Mouse (Mus musculus): ENCODE measurements around the gene Actl9. TPM values are rescaled to one million over a fixed set of nuclear protein-coding genes. Genes with fewer than 3 reads are reported as not detected.
A peak's percentile ranks its signal among the peaks of the same experiment; 100 is the strongest.

Gene Actl9
- total RNA-seq (2021), result under 1 TPM in 1 of 2 experiments, not detected in 1; 0.18 TPM
- long read RNA-seq, experiment 1, result 0 reads
- long read RNA-seq, experiment 2, result 0 reads

DNA sequence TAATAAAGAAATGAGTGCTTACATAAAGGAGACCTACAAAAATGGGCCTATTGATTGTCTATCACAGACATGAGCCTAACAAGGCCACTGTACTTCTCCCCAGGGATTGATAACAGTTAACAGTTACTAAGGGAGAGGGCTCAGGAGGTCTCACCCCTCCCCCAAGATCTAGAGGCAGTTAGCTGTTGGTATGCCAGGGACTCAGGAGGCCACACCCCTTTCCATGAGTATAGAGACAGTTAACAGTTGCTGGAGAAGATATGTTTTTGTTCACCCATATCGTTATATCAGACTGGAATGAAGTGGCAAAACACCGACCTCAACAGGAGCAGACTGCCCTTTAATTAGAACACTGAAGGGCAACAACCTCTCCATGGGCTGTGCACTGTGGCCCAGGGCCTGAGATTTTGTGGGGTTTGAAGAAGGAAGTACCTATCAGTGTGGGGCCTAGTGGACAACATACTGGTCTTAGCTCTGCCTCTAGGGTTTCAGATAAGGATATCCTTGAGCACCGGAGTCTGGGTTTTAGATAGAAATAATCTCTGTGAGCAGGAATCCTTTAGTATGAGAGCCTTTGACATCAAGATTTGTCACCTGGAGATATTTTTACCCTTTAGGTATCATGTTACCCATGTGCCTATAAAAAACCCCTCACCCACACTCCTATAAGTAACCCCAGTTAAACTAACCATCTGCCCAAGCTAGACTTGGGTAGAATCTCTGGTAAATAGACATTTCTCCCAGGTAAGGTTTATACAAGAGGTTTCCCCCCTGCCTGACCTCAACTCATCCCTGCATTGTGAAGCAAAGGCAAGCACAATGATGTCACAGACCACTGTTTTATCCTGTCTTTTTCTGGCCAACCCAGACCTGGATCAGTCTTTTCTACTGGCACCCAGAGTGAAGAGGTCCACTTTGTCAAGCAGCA, at the start of gene Actl9:
Gene Actl9, plus strand, starts transcription at position 878 of the 928 bp plus-strand sequence.
- DNase-seq, result no peak

DNA sequence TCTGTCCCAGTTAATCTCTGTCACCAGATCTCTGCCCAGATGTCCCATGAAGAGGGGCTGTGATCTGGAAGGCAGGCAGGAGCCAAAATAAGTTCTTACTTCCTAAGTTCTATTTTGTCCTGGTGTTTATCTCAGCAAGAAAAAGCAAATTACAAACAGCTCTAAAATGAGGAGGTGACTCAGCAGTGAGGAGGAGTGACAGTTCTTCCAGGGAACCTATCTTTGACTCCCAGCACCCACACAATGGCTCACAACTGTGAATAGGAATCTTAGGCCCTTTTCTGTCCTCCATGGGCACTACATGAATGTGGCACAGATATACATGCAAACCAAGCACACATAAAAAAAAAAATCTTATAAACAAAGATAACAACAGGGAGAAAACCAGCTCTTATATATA, 47.0 kb upstream of the Actl9 start:
- DNase-seq, result no peak

DNA sequence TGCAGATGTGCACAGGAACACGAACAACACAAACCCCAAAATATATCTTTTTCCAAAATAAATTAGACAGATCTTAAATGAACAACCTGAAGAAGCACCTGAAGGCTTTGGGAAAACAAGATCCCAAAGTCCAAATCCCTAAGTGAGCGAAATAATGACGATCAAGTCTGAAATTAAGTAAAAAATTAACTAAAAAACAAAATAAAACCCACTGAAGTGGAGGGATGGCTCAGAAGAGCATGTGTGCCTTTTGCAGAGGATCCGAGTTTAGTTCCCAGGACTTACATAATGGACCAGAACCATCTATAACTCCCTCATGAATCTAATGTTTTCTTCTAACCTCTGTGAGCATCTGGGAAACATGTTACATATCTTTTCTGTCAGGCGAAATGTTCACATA, 40.4 kb upstream of the Actl9 start:
- DNase-seq, result no peak

DNA sequence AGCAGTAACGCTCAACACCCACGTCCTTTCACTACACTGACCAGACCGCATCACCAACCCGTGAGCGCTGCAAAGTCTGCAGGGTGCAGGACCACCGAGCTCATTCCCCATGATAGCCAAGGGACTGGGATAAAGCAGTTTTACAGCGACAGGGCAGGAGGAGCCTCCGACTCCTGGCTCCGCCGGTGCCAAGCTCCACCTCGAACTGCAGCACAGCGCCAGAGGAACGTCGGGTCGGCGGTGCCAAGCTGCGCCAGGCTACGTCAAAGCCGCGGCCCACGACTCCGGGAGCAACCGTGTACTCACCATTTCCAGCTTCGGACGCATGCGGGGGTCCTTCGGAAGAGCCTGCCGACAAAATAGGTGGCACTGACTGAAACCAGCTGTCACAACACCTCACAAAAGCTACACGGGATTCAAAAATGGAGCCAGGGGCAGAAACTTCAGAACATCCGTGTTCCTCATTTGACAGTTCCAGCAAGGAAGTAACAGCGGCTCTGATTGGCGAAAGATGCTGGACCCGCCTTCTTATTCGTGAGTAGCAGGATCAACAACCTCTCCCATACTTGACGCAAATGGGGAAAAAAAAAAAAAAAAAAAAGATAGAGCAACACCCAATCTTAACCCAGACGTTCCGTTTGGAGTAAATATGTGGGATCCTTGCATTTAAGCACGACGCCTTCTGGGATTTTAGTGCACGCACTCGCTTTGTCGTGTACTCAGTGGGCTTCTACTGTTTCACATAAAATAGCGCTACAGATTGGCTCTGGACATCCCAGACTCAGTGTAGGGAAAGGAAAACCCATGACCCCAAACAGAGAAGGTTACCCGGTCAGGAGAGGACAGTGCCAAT, 38.3 kb upstream of the Actl9 start, which contains the start of gene Zfp101:
Gene Zfp101, minus strand, starts transcription at position 460 of the 853 bp plus-strand sequence.
- peak; percentile 90 for DNase-seq

DNA sequence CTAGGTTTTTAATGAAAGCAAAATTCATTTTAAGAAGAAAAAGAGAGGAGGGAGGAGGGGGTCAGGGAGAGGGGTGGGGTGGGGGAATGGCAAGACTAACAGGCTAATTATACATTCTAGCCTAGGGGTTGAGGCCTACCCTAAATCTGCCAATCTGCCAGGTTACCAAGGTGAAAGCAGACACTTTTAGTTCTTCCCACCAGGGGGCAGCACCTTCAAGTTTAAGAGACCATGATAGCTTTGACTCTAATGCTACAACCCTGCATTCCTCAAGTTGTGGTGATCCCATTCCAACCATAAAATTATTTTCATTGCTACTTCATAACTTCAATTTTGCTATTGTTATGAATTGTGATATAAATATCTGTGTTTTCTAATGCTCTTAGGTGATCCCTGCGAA, 6.5 kb downstream of the Actl9 start:
- peak; percentile 87 for DNase-seq

DNA sequence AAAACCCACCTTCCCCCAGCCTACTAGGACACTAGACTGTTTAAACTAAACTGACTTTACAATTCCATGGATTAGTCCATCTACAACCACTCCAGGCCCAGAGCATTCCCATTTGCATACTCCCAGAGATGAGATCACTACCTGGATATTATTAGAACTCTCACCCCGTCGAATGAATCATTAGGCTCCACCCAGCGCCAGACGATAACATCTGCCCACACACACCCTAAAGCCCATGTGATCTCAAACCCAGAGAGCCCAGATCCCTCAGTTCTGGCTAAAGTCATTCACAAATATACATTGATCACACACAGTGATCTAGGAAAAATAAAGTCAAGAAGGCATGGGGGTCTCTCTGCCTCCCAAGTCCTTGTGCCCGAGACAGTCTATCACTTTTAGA, 7.2 kb downstream of the Actl9 start:
- DNase-seq, result peak; percentile 13

DNA sequence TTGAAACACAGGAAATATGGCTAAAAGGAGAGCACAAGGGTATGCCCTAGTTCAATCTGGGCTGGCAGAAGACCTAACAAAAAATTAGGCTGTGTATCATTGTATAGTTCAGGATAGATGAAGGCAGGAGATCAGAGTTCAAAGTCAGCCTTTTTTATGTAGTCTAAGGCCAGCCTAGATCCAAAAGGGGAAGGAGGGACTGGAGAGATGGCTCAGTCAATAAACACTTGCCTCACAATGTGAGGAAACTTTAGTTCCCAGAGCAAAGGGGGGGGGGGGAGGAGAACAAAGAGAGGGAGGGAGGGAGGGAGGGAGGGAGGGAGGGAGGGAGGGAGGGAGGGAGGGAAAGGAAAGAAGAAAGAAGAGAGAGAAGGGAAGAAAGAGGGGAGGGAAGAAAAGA, 8.5 kb downstream of the Actl9 start:
- DNase-seq, result no peak

DNA sequence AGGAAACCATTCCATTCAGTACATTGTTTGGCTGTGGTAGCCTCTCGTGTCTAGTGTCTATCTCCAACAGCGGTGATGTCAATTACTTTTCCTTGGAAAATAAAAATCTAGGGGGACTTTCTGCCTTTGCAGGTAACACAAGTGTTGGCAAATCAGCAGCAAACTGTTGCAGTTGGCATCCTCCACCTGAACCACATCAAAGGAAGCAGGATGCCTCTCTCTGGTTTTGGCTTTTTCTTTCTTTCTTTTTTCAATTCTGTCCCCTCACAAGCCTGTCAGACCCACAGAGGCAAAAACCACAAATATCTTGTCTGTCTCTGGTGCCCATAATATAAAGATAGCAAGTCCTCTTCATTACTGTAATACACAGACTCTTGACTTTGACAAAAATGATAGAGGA, 23.9 kb downstream of the Actl9 start:
- DNase-seq, result no peak

DNA sequence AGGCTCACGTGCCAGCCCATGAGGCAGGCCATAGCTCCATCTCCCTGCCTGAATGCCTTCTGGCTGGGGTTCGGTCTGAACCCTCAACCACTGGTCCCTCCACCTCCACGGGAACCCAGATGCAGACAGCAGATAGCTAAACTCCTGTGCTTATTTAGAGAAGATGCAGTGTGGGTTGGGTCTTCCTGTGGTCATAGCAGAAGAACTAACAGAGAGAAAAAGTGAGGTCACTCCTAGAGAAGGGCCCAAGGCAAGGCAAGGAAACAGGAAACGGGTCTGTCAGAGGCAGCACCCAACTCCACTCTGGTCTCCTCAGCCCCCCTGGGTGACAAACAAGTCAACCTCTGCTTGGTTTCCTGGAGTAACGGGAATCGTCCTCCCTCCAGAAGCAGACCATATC, 38.5 kb downstream of the Actl9 start:
- no peak for DNase-seq

Other genes with a start within 250 kb of the Actl9 start
- gene Olfr239, start 241.6 kb upstream of the Actl9 start, total RNA-seq (2021), result not detected
- gene Olfr1564, start 211.2 kb upstream of the Actl9 start, total RNA-seq (2021), result under 1 TPM in 1 of 2 experiments, not detected in 1; 0.06 TPM
- gene Zfp955a, start 177.8 kb upstream of the Actl9 start, total RNA-seq (2021), result 10 to 100 TPM in 1 of 2 experiments, 1 to 10 TPM in 1; 6.0 to 11.6 TPM
- gene Olfr63, start 168.2 kb upstream of the Actl9 start, total RNA-seq (2021), result under 1 TPM in 1 of 2 experiments, not detected in 1; 0.03 TPM
- gene Zfp955b, start 143.4 kb upstream of the Actl9 start, total RNA-seq (2021), result 10 to 100 TPM in 1 of 2 experiments, 1 to 10 TPM in 1; 8.9 to 15.2 TPM
- 10 to 100 TPM in 1 of 2 experiments, 1 to 10 TPM in 1; 7.8 to 12.9 TPM for gene Zfp81, start 74.0 kb upstream of the Actl9 start, total RNA-seq (2021)
- gene Zfp101, start 38.3 kb upstream of the Actl9 start, total RNA-seq (2021), result 10 to 100 TPM in 1 of 2 experiments, 1 to 10 TPM in 1; 9.2 to 10.6 TPM
- 10 to 100 TPM; 37.1 to 56.8 TPM for gene Adamts10, start 91.3 kb downstream of the Actl9 start, total RNA-seq (2021)
- gene Myo1f, start 122.8 kb downstream of the Actl9 start, total RNA-seq (2021), result 1 to 10 TPM; 4.2 to 4.6 TPM
- 10 to 100 TPM; 25.6 to 42.6 TPM for gene Zfp414, start 196.2 kb downstream of the Actl9 start, total RNA-seq (2021)
- gene Pram1, start 205.2 kb downstream of the Actl9 start, total RNA-seq (2021), result 1 to 10 TPM; 1.2 to 1.4 TPM